Mouse (Mus musculus) heart, adult 2 months (tissue): Measurements from ENCODE around the gene 1700025G04Rik.

Experiments
- CTCF ChIP-seq: fragments of 200-600 bp; IDR thresholded peaks from 2 replicates; pipeline ENCODE4 v1.8.1; 2022; ENCODE audit warnings: antibody characterized with exemption, mild to moderate bottlenecking, moderate library complexity
- EP300 ChIP-seq: fragments of 200-500 bp; IDR thresholded peaks from 2 replicates; pipeline ENCODE4 v1.6.1; 2011; ENCODE audit warnings: low read depth, low read length, control low read depth; ENCODE audit not compliant: insufficient read depth
- POLR2A ChIP-seq: fragments of 200-500 bp; IDR thresholded peaks from 2 replicates; pipeline ENCODE4 v1.6.1; 2011; ENCODE audit warnings: mild to moderate bottlenecking, low read depth, low read length, control low read depth; ENCODE audit not compliant: insufficient read depth

GRCm38 (mm10) chr1:151849993-151850608 is 239.8 kb downstream of the 1700025G04Rik start:
- TF ChIP-seq POLR2A (no peak), CTCF (no peak), EP300 (no peak)
